Mouse (Mus musculus) brown adipose tissue, adult 24 weeks (tissue): Measurements from ENCODE around the gene Fam71e2. TPM values are rescaled to one million over a fixed set of nuclear protein-coding genes. Genes with fewer than 3 reads are reported as not detected.
A peak's percentile ranks its signal among the peaks of the same experiment; 100 is the strongest.

Source experiments
- H3K27ac ChIP-seq: fragments of 200-500 bp; replicated peaks from 2 replicates; pipeline ENCODE4 v1.5.1; 2012; ENCODE audit warnings: low read depth, mild to moderate bottlenecking, low read length
- H3K4me1 ChIP-seq: fragments of 200-500 bp; 2 replicates; pipeline ENCODE4 v1.6.1; 2012; ENCODE audit warnings: low read length, mixed read lengths; ENCODE audit not compliant: control insufficient read depth, insufficient read depth, insufficient read length
- H3K4me3 ChIP-seq: fragments of 200-500 bp; 2 replicates; pipeline ENCODE4 v1.5.1; 2012; ENCODE audit warnings: low read depth, mild to moderate bottlenecking, low read length, moderate library complexity; ENCODE audit not compliant: insufficient read depth
- polyA plus RNA-seq: library from polyadenylated mRNA; stranded (reverse); fragments of >200 nt; gene quantifications from 2 replicates; pipeline ENCODE4 v1.2.4, GENCODE M21; 2012; ENCODE audit not compliant: missing spikeins, insufficient read depth, insufficient read length

Fam71e2 gene
- polyA plus RNA-seq, 1 experiment: not detected

- peak within 1 kb of the TSS; percentile 55 for H3K27ac ChIP-seq
- H3K4me1 ChIP-seq: no peaks in the 10 kb centered on the region
- peak within 1 kb of the TSS; percentile 12; the same call in 1 of the 2 replicates for H3K4me3 ChIP-seq
Observed at GRCm38 (mm10) chr7:4725169-4725568, 45.9 kb downstream of the Fam71e2 start, which contains the start of gene Tmem150b. Tmem150b (minus strand) TSS chr7:4725249.

DNA sequence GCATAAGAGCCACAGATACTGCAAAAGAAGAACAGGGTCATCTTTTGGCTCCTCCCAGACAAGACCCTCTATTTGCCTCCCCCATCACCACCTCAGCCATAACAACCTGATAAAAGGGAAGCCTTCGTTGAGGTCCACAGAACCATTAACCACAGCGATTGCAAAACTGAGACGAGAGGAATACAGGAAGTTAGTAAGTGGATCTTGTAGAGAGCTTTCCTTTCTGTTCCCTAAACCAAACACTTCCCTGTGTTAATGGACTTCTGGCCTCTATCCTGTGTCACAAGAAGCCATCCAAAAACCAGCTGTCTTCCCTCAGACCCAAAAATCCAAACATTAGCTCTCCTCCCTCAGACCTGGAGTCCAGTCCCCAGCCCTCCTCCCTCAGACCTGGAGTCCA, 46.7 kb downstream of the Fam71e2 start:
- Histone ChIP-seq H3K27ac (peak overlapping the region; percentile 55; the same call in 1 of the 2 replicates), H3K4me3 (peak overlapping the region; percentile 12; the same call in 1 of the 2 replicates), H3K4me1 (no peaks in the 10 kb centered on the region)

DNA sequence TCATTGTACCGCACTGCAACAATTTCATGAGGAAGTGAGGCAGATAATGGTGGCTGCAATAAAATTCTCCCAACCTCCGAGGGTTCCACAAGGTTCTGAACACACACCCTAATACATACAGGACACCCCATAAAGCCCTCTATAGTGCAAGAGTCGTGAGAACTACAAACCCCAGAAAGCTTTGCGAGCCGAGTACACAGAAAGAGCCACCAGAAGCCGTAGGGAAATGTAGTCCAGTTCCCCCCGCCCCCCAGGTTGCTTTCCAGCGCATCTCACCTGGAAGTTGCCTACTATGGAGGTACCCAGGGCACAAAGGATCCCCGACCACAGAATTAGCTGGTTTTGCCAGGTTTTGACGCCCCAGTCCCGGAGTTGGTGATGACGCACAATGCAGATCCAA, 47.6 kb downstream of the Fam71e2 start:
- H3K4me3 ChIP-seq: peak overlapping the region; percentile 45
- H3K27ac ChIP-seq: 0 out of 2 replicates have a peak overlapping the region, but pooled peaks have one; percentile 31

DNA sequence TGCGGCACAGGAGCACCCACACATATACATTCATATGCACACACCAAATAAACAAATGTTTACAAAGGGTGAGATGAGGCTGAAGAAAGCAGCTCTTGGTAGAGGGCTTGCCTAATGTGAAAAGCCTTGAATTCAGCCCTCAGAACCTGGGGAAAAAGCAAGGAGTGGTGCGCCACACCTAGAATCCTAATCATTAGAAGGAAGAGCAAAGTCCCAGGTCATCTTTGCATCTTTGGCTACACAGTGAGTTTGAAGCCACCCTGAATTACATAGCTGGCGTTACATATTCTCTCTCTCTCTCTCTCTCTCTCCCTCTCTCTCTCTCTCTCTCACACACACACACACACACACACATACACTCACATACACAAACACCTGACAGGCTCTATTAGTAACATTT, 51.8 kb downstream of the Fam71e2 start:
- Histone ChIP-seq H3K4me3 (no peak overlapping the region), H3K27ac (no peak overlapping the region), H3K4me1 (no peaks in the 10 kb centered on the region)

More for the DNA sequence above, 47.6 kb downstream of the Fam71e2 start:
- no peaks in the 10 kb centered on the region for H3K4me1 ChIP-seq

- Histone ChIP-seq H3K27ac (no peak overlapping the region), H3K4me3 (no peak overlapping the region), H3K4me1 (no peaks in the 10 kb centered on the region)
Observed at GRCm38 (mm10) chr7:4716955-4717354, 54.1 kb downstream of the Fam71e2 start.

- no peak overlapping the region for H3K27ac ChIP-seq
- no peaks in the 10 kb centered on the region for H3K4me1 ChIP-seq
Observed at GRCm38 (mm10) chr7:4712594-4712993, 58.5 kb downstream of the Fam71e2 start.

DNA sequence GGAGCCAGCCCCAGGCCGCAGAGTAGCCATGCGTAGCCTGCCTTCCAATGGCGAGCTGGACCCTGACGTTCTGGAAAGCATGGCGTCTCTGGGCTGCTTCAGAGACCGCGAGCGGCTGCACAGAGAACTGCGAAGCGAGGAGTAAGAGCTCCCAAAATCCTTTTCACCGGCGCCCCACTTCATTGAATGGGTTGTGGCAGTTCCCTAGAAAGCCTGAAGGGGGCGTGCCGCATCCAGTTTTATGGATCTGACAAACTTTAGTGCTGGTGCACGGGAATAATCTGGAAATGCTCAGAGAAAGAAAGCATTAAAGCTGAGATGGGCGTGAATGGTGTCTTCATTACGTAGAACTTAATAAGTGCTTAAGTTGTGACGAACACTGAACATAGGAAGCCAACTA, 66.0 kb downstream of the Fam71e2 start:
- Histone ChIP-seq H3K4me1 (no peaks in the 10 kb centered on the region), H3K27ac (no peak overlapping the region), H3K4me3 (no peak overlapping the region)

More at GRCm38 (mm10) chr7:4712594-4712993, 58.5 kb downstream of the Fam71e2 start:
- no peak overlapping the region for H3K4me3 ChIP-seq

Other genes with a start within 250 kb of the Fam71e2 start
- not detected in 2 replicates for gene Tnni3, start 247.1 kb downstream of the Fam71e2 start, polyA plus RNA-seq
- not detected in 2 replicates for gene Dnaaf3, start 238.8 kb downstream of the Fam71e2 start, polyA plus RNA-seq
- gene Syt5, start 223.8 kb downstream of the Fam71e2 start, polyA plus RNA-seq: not detected in 2 replicates
- not detected in 2 replicates for gene Ptprh, start 167.3 kb downstream of the Fam71e2 start, polyA plus RNA-seq
- gene Tmem86b, start 139.9 kb downstream of the Fam71e2 start, polyA plus RNA-seq: 1.0 and 2.2 TPM in 2 replicates
- 31.0 and 46.4 TPM in 2 replicates for gene Ppp6r1, start 112.3 kb downstream of the Fam71e2 start, polyA plus RNA-seq
- 21.7 and 23.6 TPM in 2 replicates for gene Hspbp1, start 86.2 kb downstream of the Fam71e2 start, polyA plus RNA-seq
- 0.63 TPM in 2 replicates for gene Brsk1, start 80.7 kb downstream of the Fam71e2 start, polyA plus RNA-seq
- not detected in 2 replicates for gene Tmem150b, start 46.1 kb downstream of the Fam71e2 start, polyA plus RNA-seq
- gene Kmt5c, start 31.2 kb downstream of the Fam71e2 start, polyA plus RNA-seq: 20.0 and 25.7 TPM in 2 replicates
- 7.9 and 17.6 TPM in 2 replicates for gene Cox6b2, start 18.2 kb downstream of the Fam71e2 start, polyA plus RNA-seq
- gene Il11, start 11.6 kb upstream of the Fam71e2 start, polyA plus RNA-seq: not detected in 2 replicates
- not detected in 2 replicates for gene Tmem190, start 11.6 kb upstream of the Fam71e2 start, polyA plus RNA-seq
- 17.0 and 23.3 TPM in 2 replicates for gene Tmem238, start 18.4 kb upstream of the Fam71e2 start, polyA plus RNA-seq
- 347 and 411 TPM in 2 replicates for gene Rpl28, start 21.6 kb upstream of the Fam71e2 start, polyA plus RNA-seq
- gene Ube2s, start 41.3 kb upstream of the Fam71e2 start, polyA plus RNA-seq: 64.5 and 67.8 TPM in 2 replicates
- 0.40 and 0.42 TPM in 2 replicates for gene Shisa7, start 73.4 kb upstream of the Fam71e2 start, polyA plus RNA-seq
- 19.1 and 36.2 TPM in 2 replicates for gene Isoc2b, start 99.0 kb upstream of the Fam71e2 start, polyA plus RNA-seq
- 55.3 and 59.3 TPM in 2 replicates for gene Isoc2a, start 105.9 kb upstream of the Fam71e2 start, polyA plus RNA-seq
- gene Gm36210, start 135.2 kb upstream of the Fam71e2 start, polyA plus RNA-seq: not detected in 2 replicates
- gene Zfp628, start 143.9 kb upstream of the Fam71e2 start, polyA plus RNA-seq: 3.2 and 3.4 TPM in 2 replicates
- 1.8 TPM in 1 of 2 replicates, not detected in the other for gene Nat14, start 150.7 kb upstream of the Fam71e2 start, polyA plus RNA-seq
- gene Ssc5d, start 154.5 kb upstream of the Fam71e2 start, polyA plus RNA-seq: 4.9 and 5.5 TPM in 2 replicates
- 5.4 and 8.1 TPM in 2 replicates for gene Sbk2, start 193.1 kb upstream of the Fam71e2 start, polyA plus RNA-seq
- 0.75 TPM in 1 of 2 replicates, not detected in the other for gene Sbk3, start 199.9 kb upstream of the Fam71e2 start, polyA plus RNA-seq
- gene Zfp579, start 224.9 kb upstream of the Fam71e2 start, polyA plus RNA-seq: 5.3 and 6.3 TPM in 2 replicates
- gene Zfp524, start 243.1 kb upstream of the Fam71e2 start, polyA plus RNA-seq: 12.4 and 19.4 TPM in 2 replicates
- 10.5 and 11.9 TPM in 2 replicates for gene Fiz1, start 243.4 kb upstream of the Fam71e2 start, polyA plus RNA-seq
- gene Gm44973, start 244.2 kb upstream of the Fam71e2 start, polyA plus RNA-seq: not detected in 2 replicates
- 7.5 and 10.9 TPM in 2 replicates for gene Zfp865, start 249.1 kb upstream of the Fam71e2 start, polyA plus RNA-seq
- not detected in 2 replicates for gene Ccdc106, start 249.3 kb upstream of the Fam71e2 start, polyA plus RNA-seq